Mouse (Mus musculus) lung, adult 18-20 months (tissue): Measurements from ENCODE around the gene Gm49450.

Source experiments
- DNase-seq, 2 experiments: peaks; one replicate each; pipeline ENCODE4 v3.0.0; 2022; ENCODE audit warnings: mixed read lengths in 2 of 2

Gene Gm49450

DNA sequence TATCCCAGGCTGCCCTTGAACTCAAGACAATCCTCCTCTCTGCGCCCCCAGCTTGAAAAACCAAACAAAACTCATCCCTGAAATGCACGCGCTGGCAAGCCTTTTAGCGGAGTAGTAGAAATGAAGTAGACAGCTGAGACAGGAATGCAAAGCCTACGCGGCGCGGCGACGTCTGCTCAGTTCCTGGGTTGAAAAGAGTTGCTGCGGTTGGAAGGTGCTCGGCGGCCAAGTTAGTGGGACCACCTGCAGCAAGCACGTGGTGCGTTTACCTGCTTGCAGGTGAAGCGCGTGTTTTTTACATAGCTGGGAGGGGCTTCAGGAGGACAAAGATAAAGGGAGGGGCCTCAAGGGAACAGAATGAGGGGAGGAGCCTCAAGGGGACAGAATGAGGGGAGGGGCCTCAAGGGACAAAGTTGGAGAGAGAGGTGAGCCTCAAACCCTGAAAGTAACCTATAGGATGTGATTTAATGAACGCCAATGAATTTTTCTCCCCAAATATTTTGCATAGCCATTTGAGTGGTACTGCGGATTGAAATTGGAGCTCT is 62.1 kb downstream of the Gm49450 start:
- no peak for DNase-seq

- DNase-seq: no peak
Observed at GRCm38 (mm10) chr15:98887526-98887925, 65.8 kb downstream of the Gm49450 start.

DNA sequence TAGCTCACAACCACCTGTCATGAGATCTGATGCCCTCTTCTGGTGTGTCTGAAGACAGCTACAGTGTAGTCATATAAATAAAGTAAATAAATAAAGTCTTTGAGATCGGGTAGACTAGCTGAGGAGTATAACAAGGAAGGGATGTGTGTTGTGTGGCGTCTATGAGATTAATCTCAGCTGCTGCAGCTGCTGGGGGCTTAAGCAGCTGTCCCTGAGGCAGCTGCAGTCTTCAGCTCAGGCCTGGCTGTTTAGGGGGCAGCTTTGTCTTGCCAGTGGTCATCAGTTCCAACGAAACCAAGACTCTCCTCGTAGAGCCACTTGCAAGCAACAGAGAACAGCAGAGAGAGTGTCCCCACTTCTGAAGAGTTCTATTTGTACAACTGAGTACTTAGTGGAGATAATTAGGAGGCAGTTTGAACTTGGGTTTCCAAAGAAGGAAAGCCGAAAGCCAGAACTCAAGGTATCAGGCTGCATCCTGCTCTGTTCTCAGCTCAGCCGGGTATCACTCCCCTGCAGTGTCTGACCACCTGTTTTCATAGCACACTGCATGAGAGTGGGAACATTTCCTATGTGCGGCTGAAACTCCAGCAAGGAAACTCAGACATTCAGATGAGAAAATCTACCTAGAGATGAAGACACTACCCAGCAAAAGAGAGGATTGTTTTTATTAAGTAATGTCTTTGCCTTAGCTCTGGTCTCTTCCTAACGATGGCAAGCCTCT is 66.5 kb downstream of the Gm49450 start:
- no peak for DNase-seq

DNA sequence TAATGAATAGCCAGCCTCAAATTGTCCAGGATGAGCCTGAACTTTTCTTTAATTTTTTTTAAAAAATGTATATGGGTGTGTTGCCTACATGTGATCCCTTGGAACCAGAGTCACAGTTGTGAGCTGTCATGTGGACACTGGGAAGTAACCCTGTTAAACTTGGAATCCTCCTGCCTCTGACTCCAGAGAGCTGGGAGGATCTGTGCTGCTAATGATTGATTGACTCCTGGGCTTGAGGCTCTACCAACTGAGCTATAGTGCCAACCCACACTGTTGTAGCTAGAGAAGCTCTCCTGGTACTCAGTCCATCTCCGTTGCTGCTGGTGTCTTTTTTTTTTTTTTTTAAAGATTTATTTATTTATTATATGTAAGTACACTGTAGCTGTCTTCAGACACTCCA is 69.2 kb downstream of the Gm49450 start:
- no peak for DNase-seq

GRCm38 (mm10) chr15:98883661-98884060 is 69.7 kb downstream of the Gm49450 start:
- DNase-seq: no peak
